Mouse (Mus musculus) stomach, embryonic 16.5 days (tissue): ENCODE results near the gene Fbxl8. TPM values are rescaled to one million over a fixed set of nuclear protein-coding genes. Genes with fewer than 3 reads are reported as not detected.

Experiments
- ATAC-seq: fragments of 200-750 bp; cut with Nextera tagmentation; 2 replicates; pipeline ENCODE4 v1.8.0; 2017; ENCODE audit warnings: moderate number of reproducible peaks, moderate TSS enrichment; ENCODE audit not compliant: insufficient read depth, low FRiP score
- H3K27ac ChIP-seq: fragments of 300-500 bp; sonication (generic); 2 replicates; pipeline ENCODE4 v1.5.1; 2014; ENCODE audit warnings: low read length
- H3K27me3 ChIP-seq: fragments of 300-500 bp; sonication (generic); 2 replicates; pipeline ENCODE4 v1.6.1; 2014; ENCODE audit warnings: low read length, control low read depth, mixed read lengths; ENCODE audit not compliant: control insufficient read depth, insufficient read depth
- H3K36me3 ChIP-seq: fragments of 300-500 bp; sonication (generic); 2 replicates; pipeline ENCODE4 v1.6.1; 2014; ENCODE audit warnings: low read length; ENCODE audit not compliant: control insufficient read depth, insufficient read depth
- H3K4me1 ChIP-seq: fragments of 300-500 bp; sonication (generic); 2 replicates; pipeline ENCODE4 v1.6.1; 2014; ENCODE audit warnings: low read length, control low read depth, mixed read lengths; ENCODE audit not compliant: control insufficient read depth, insufficient read depth
- H3K4me2 ChIP-seq: fragments of 300-500 bp; sonication (generic); 2 replicates; pipeline ENCODE4 v1.6.1; 2014; ENCODE audit warnings: low read depth, low read length, mixed read lengths
- H3K4me3 ChIP-seq: fragments of 300-500 bp; sonication (generic); replicated peaks from 2 replicates; pipeline ENCODE4 v1.5.1; 2014; ENCODE audit warnings: mild to moderate bottlenecking, low read length
- H3K9ac ChIP-seq: fragments of 300-500 bp; sonication (generic); 2 replicates; pipeline ENCODE4 v1.6.1; 2014; ENCODE audit warnings: low read length
- H3K9me3 ChIP-seq: fragments of 300-500 bp; sonication (generic); replicated peaks from 2 replicates; pipeline ENCODE4 v1.6.1; 2016; ENCODE audit warnings: low read length, control low read depth; ENCODE audit not compliant: control insufficient read depth
- WGBS: fragments of 180-500 bp; shearing (Covaris S2); extraction: QIAGEN DNeasy Blood & Tissue Kit; methylation state at CpG from one replicate; pipeline ENCODE4 v1.1.7; 2014; 5-methylcytosine and 5-hydroxymethylcytosine counted together
- polyA plus RNA-seq: library from polyadenylated mRNA; unstranded; fragments of >200 nt; fragmentation: Nextera tagmentation; extraction: Ambion mirVana; gene quantifications from 2 replicates; pipeline ENCODE4 v1.2.1, GENCODE M21; 2015

Fbxl8 gene
- polyA plus RNA-seq, 1 experiment from 2014 or later = 3.4 TPM

GRCm38 (mm10) chr8:105305211-105306145 is 41.0 kb downstream of the Fbxl8 start, which contains the start of gene Elmo3:
TSS of gene Elmo3 (plus strand) at chr8:105305601.
- H3K4me2 ChIP-seq = peak within 1 kb of the TSS; percentile 77
- peak within 1 kb of the TSS; percentile 77 for H3K9ac ChIP-seq
- ATAC-seq = peak; percentile 94
- WGBS = 4% methylated on average over 30 of the region's 30 CpGs
- H3K9me3 ChIP-seq = no peaks in the 10 kb centered on the region
- H3K27me3 ChIP-seq = no peaks in the 10 kb centered on the region
- peak within 1 kb of the TSS; percentile 54 for H3K4me3 ChIP-seq
- peaks cover 24% of the 10 kb centered on the region for H3K4me1 ChIP-seq
- H3K36me3 ChIP-seq = peaks cover 26% of the 10 kb centered on the region
- peak within 1 kb of the TSS; percentile 95 for H3K27ac ChIP-seq

- Histone ChIP-seq H3K4me1 (peaks cover 24% of the 10 kb centered on the region), H3K27me3 (no peaks in the 10 kb centered on the region), H3K4me2 (peak overlapping the region; percentile 77), H3K36me3 (peaks cover 21% of the 10 kb centered on the region), H3K9ac (peak overlapping the region; percentile 77), H3K4me3 (peak overlapping the region; percentile 54), H3K9me3 (no peaks in the 10 kb centered on the region), H3K27ac (peak overlapping the region; percentile 95)
- ATAC-seq = no peak
- WGBS = 35% methylated on average over 5 of the region's 5 CpGs
These were observed 41.8 kb downstream of the Fbxl8 start for GRCm38 (mm10) chr8:105306146-105306691.

- Histone ChIP-seq H3K9me3 (no peaks in the 10 kb centered on the region), H3K4me3 (no peak overlapping the region), H3K4me2 (no peak overlapping the region), H3K9ac (no peak overlapping the region), H3K36me3 (peaks cover 14% of the 10 kb centered on the region; the same call in 1 of the 2 replicates), H3K27ac (no peak overlapping the region), H3K27me3 (no peaks in the 10 kb centered on the region), H3K4me1 (peaks cover 24% of the 10 kb centered on the region)
- 95% methylated on average over 13 of the region's 13 CpGs for WGBS
- no peak for ATAC-seq
These were observed 43.2 kb downstream of the Fbxl8 start for GRCm38 (mm10) chr8:105307670-105308069.

GRCm38 (mm10) chr8:105308428-105308827 is 44.0 kb downstream of the Fbxl8 start:
- H3K4me1 ChIP-seq = peaks cover 24% of the 10 kb centered on the region
- no peak overlapping the region for H3K9ac ChIP-seq
- no peaks in the 10 kb centered on the region for H3K9me3 ChIP-seq
- H3K4me3 ChIP-seq = no peak overlapping the region
- H3K4me2 ChIP-seq = no peak overlapping the region
- ATAC-seq = no peak
- no peak overlapping the region for H3K27ac ChIP-seq
- 91% methylated on average over 10 of the region's 10 CpGs for WGBS
- H3K36me3 ChIP-seq = peaks cover 9% of the 10 kb centered on the region; the same call in 1 of the 2 replicates
- H3K27me3 ChIP-seq = no peaks in the 10 kb centered on the region

GRCm38 (mm10) chr8:105309142-105309847 is 44.8 kb downstream of the Fbxl8 start:
- no peak for ATAC-seq
- 80% methylated on average over 15 of the region's 15 CpGs for WGBS
- peaks cover 21% of the 10 kb centered on the region for H3K4me1 ChIP-seq
- H3K9ac ChIP-seq = no peak overlapping the region
- no peaks in the 10 kb centered on the region for H3K9me3 ChIP-seq
- H3K36me3 ChIP-seq = peaks cover 9% of the 10 kb centered on the region; the same call in 1 of the 2 replicates
- H3K4me3 ChIP-seq = no peak overlapping the region
- H3K4me2 ChIP-seq = no peak overlapping the region
- no peaks in the 10 kb centered on the region for H3K27me3 ChIP-seq
- H3K27ac ChIP-seq = no peak overlapping the region

GRCm38 (mm10) chr8:105310118-105310517 is 45.7 kb downstream of the Fbxl8 start:
- H3K27ac ChIP-seq = no peak overlapping the region
- no peaks in the 10 kb centered on the region for H3K9me3 ChIP-seq
- ATAC-seq = no peak
- H3K27me3 ChIP-seq = no peaks in the 10 kb centered on the region
- H3K36me3 ChIP-seq = peaks cover 9% of the 10 kb centered on the region; the same call in 1 of the 2 replicates
- peaks cover 13% of the 10 kb centered on the region for H3K4me1 ChIP-seq
- no peak overlapping the region for H3K4me3 ChIP-seq
- no peak overlapping the region for H3K4me2 ChIP-seq
- WGBS = 78% methylated on average over 8 of the region's 8 CpGs
- no peak overlapping the region for H3K9ac ChIP-seq

- no peak overlapping the region for H3K9ac ChIP-seq
- ATAC-seq = no peak
- H3K27me3 ChIP-seq = no peaks in the 10 kb centered on the region
- H3K4me3 ChIP-seq = no peak overlapping the region
- H3K4me1 ChIP-seq = no peaks in the 10 kb centered on the region
- H3K36me3 ChIP-seq = peaks cover 9% of the 10 kb centered on the region; the same call in 1 of the 2 replicates
- H3K27ac ChIP-seq = no peak overlapping the region
- WGBS = 73% methylated on average over 1 of the region's 1 CpGs
- no peak overlapping the region for H3K4me2 ChIP-seq
- H3K9me3 ChIP-seq = no peaks in the 10 kb centered on the region
These were observed 47.3 kb downstream of the Fbxl8 start for GRCm38 (mm10) chr8:105311718-105312117.

GRCm38 (mm10) chr8:105312891-105313481 is 48.5 kb downstream of the Fbxl8 start:
- Histone ChIP-seq H3K9me3 (no peaks in the 10 kb centered on the region), H3K27ac (no peak overlapping the region), H3K4me3 (no peak overlapping the region), H3K27me3 (no peaks in the 10 kb centered on the region), H3K9ac (no peak overlapping the region), H3K4me1 (no peaks in the 10 kb centered on the region), H3K36me3 (peaks cover 6% of the 10 kb centered on the region; the same call in 1 of the 2 replicates), H3K4me2 (no peak overlapping the region)
- no peak; the same call in 1 of the 2 replicates for ATAC-seq
- 84% methylated on average over 8 of the region's 8 CpGs for WGBS
